Mouse (Mus musculus): Measurements from ENCODE around the gene Rxra. TPM values are rescaled to one million over a fixed set of nuclear protein-coding genes. Genes with fewer than 3 reads are reported as not detected.

Gene Rxra
- polyA plus RNA-seq, 1 experiment, result 17.5 TPM

- Histone ChIP-seq H3K27ac (ENCODE audit: insufficient read depth, low read length) (no peak overlapping the region), H3K4me3 (replicated peaks; ENCODE audit: insufficient read depth, low read depth, low read length) (no peak overlapping the region), H3K4me1 (ENCODE audit: control insufficient read depth, insufficient read depth, low read length) (peaks cover 19% of the 10 kb centered on the region), H3K27me3 (ENCODE audit: control insufficient read depth, insufficient read depth, low read length) (no peaks in the 10 kb centered on the region)
- no peak for TF ChIP-seq CTCF (IDR thresholded peaks at IDR 0.05; ENCODE audit: borderline replicate concordance, insufficient read depth, low read depth, low read length)
- no peak for TF ChIP-seq POLR2A (IDR thresholded peaks at IDR 0.05; ENCODE audit: borderline replicate concordance, insufficient read depth, low read length)
- DNase-seq, result no peak
- WGBS, result 81% methylated on average over 13 of the region's 13 CpGs
Observed at GRCm38 (mm10) chr2:27744612-27745351, 68.5 kb downstream of the Rxra start.

DNA sequence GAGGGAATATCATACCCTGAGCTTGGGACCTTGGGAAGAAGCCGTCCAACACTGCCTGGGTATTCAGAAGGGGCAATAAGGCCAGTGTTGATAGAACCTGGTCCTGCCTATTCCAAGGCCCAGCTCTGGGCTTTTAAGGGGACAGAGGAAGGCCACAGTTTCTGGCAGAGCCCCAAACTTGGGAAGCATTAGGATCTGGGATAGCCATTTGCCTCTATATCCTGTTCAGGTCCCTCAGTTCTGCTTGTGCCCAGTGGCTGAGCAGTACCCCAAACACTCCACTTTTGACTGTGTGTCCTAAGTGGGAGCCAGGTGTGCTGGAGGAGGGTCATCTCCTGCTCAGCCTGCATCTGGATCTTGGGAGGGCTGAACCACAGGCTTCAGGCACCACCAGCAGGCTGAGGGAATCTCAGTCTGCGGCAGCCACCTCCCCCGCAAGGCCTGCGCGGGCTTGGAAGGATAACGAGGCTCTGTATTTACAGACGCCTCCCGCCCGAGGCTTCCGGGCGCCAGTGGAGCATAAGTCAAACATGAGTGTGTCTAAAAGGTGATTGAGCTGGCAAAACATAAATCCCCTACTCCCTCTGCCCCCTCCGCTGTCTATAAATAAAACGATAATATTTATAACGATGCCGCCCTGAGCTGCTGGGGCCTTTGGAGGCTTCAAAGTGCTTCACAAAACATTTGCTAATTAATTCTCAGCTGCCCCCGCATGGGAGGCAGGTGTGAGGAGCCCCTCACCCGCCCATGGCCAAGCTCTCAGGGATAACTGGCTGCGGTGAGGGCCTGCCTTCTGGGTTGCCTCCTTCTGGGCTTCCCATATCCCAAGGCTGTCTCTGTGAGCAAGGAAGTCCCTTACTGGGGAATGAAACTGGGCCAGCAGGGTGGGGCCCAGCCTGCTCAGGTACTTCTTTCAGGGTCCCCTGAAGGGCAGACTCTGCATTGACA is 69.7 kb downstream of the Rxra start:
- Histone ChIP-seq H3K4me1 (ENCODE audit: control insufficient read depth, insufficient read depth, low read length) (peaks cover 16% of the 10 kb centered on the region), H3K4me3 (replicated peaks; ENCODE audit: insufficient read depth, low read depth, low read length) (no peak overlapping the region), H3K27ac (ENCODE audit: insufficient read depth, low read length) (no peak overlapping the region), H3K27me3 (ENCODE audit: control insufficient read depth, insufficient read depth, low read length) (no peaks in the 10 kb centered on the region)
- no peak for TF ChIP-seq POLR2A (IDR thresholded peaks at IDR 0.05; ENCODE audit: borderline replicate concordance, insufficient read depth, low read length)
- TF ChIP-seq CTCF (IDR thresholded peaks at IDR 0.05; ENCODE audit: borderline replicate concordance, insufficient read depth, low read depth, low read length), result no peak
- DNase-seq, result no peak
- 75% methylated on average over 18 of the region's 18 CpGs for WGBS

- WGBS, result 18% methylated on average over 2 of the region's 2 CpGs
- no peak overlapping the region for H3K27ac ChIP-seq (ENCODE audit: insufficient read depth, low read length)
Observed at GRCm38 (mm10) chr2:27746854-27747253, 70.6 kb downstream of the Rxra start.

DNA sequence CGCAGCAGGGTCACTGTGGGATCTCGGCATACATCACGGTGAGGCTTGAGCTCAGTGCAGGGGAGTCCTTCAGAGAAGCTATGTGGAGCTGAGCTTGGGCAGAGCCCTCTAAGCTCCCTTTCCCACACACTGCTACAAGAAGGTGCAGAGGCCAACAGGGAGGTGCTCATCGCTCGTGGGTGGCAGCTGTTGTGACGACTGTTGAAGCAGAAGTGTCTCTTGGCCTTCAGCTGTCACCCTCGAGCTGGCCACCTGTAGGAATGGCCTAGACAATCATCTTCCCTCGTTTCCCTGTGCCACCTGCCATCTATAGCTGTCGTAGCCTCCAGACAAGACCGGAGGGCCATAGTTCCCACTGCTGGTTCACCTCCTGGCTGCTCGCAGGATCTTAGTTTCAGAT is 72.7 kb downstream of the Rxra start:
- no peak for DNase-seq
- 66% methylated on average over 11 of the region's 11 CpGs for WGBS
- Histone ChIP-seq H3K4me1 (ENCODE audit: control insufficient read depth, insufficient read depth, low read length) (peaks cover 16% of the 10 kb centered on the region), H3K27me3 (ENCODE audit: control insufficient read depth, insufficient read depth, low read length) (no peaks in the 10 kb centered on the region), H3K4me3 (replicated peaks; ENCODE audit: insufficient read depth, low read depth, low read length) (no peak overlapping the region), H3K27ac (ENCODE audit: insufficient read depth, low read length) (no peak overlapping the region)
- TF ChIP-seq POLR2A (IDR thresholded peaks at IDR 0.05; ENCODE audit: borderline replicate concordance, insufficient read depth, low read length) (no peak), CTCF (IDR thresholded peaks at IDR 0.05; ENCODE audit: borderline replicate concordance, insufficient read depth, low read depth, low read length) (no peak)

More at GRCm38 (mm10) chr2:27746854-27747253, 70.6 kb downstream of the Rxra start:
- H3K4me1 ChIP-seq (ENCODE audit: control insufficient read depth, insufficient read depth, low read length), result peaks cover 16% of the 10 kb centered on the region
- DNase-seq, result peak in 1 of 2 experiments; percentile 27
- H3K27me3 ChIP-seq (ENCODE audit: control insufficient read depth, insufficient read depth, low read length), result no peaks in the 10 kb centered on the region
- TF ChIP-seq POLR2A (IDR thresholded peaks at IDR 0.05; ENCODE audit: borderline replicate concordance, insufficient read depth, low read length), result no peak
- no peak overlapping the region for H3K4me3 ChIP-seq (replicated peaks; ENCODE audit: insufficient read depth, low read depth, low read length)

DNA sequence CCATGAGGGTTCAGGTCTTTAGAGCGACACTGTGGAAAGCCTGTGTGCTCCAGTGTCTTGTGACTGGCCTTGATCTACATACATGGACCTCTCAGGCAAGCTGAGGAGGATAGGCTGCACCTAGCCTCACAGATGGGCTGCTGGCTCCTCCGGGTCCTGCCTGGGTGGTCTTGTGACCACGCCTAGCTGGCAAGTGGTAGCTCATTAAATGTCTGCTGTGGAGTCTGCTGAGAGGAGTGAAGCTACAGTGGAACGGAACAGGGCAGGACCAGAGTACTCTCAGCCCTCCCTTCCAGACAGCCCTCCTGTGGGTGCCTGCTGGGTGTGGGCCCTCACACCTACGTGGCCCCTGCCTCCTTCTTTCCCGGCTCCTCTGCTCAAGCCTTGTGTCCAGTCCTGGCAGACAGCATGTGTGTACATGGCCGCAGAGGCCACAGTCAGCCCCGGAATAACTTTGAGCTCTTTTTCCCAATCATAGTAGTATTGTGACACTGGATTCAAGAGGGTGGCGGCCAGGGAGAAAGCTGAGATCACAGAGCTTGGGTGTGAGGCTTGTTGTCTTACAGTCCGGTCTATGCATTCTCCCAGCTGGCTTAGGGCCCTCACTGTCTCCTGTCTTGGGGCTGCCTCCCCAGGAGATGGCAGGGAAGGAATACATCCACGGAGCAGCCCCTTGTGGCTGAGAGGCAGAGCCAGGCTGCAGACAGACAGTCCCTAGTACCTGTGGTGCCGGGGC is 74.3 kb downstream of the Rxra start:
- DNase-seq, result no peak
- H3K27ac ChIP-seq (ENCODE audit: insufficient read depth, low read length), result no peak overlapping the region
- H3K4me1 ChIP-seq (ENCODE audit: control insufficient read depth, insufficient read depth, low read length), result peaks cover 16% of the 10 kb centered on the region
- WGBS, result 68% methylated on average over 12 of the region's 12 CpGs
- no peak overlapping the region for H3K4me3 ChIP-seq (replicated peaks; ENCODE audit: insufficient read depth, low read depth, low read length)
- H3K27me3 ChIP-seq (ENCODE audit: control insufficient read depth, insufficient read depth, low read length), result no peaks in the 10 kb centered on the region
- TF ChIP-seq CTCF (IDR thresholded peaks at IDR 0.05; ENCODE audit: borderline replicate concordance, insufficient read depth, low read depth, low read length), result no peak
- no peak for TF ChIP-seq POLR2A (IDR thresholded peaks at IDR 0.05; ENCODE audit: borderline replicate concordance, insufficient read depth, low read length)

- Histone ChIP-seq H3K4me3 (replicated peaks; ENCODE audit: insufficient read depth, low read depth, low read length) (no peak overlapping the region), H3K27me3 (ENCODE audit: control insufficient read depth, insufficient read depth, low read length) (no peaks in the 10 kb centered on the region), H3K27ac (ENCODE audit: insufficient read depth, low read length) (no peak overlapping the region), H3K4me1 (ENCODE audit: control insufficient read depth, insufficient read depth, low read length) (peaks cover 13% of the 10 kb centered on the region)
- TF ChIP-seq CTCF (IDR thresholded peaks at IDR 0.05; ENCODE audit: borderline replicate concordance, insufficient read depth, low read depth, low read length) (no peak), POLR2A (IDR thresholded peaks at IDR 0.05; ENCODE audit: borderline replicate concordance, insufficient read depth, low read length) (no peak)
- WGBS, result 50% methylated on average over 7 of the region's 7 CpGs
- no peak for DNase-seq
Observed at GRCm38 (mm10) chr2:27751135-27751519, 74.9 kb downstream of the Rxra start.

DNA sequence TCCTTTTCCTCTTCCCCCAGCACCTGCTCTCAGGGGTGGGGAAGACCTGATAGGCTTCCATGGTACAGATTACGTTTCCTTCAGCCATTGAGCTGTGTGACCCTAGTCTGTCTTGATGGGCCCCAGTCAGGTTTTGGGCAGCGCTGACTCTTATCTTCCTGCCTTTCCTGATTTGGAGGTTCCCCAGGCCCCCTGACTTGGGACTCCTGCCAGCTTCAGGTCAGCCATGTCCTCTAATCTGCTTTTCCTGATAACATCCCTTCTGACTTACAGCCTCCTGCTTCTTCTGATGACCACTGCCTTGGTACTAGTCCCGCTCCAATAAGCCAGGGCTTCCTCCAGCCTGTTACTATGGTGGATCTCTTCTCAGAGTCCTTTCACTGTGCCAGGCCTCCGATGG is 75.6 kb downstream of the Rxra start:
- WGBS, result 97% methylated on average over 4 of the region's 4 CpGs
- Histone ChIP-seq H3K4me1 (ENCODE audit: control insufficient read depth, insufficient read depth, low read length) (peaks cover 8% of the 10 kb centered on the region), H3K27ac (ENCODE audit: insufficient read depth, low read length) (no peak overlapping the region), H3K27me3 (ENCODE audit: control insufficient read depth, insufficient read depth, low read length) (no peaks in the 10 kb centered on the region), H3K4me3 (replicated peaks; ENCODE audit: insufficient read depth, low read depth, low read length) (no peak overlapping the region)
- TF ChIP-seq POLR2A (IDR thresholded peaks at IDR 0.05; ENCODE audit: borderline replicate concordance, insufficient read depth, low read length) (no peak), CTCF (IDR thresholded peaks at IDR 0.05; ENCODE audit: borderline replicate concordance, insufficient read depth, low read depth, low read length) (no peak)
- no peak for DNase-seq

Measured in cerebellum, adult 2 months (tissue).